7 mouse cellular contexts compared by ENCODE assay signal in the genomic region with DNA sequence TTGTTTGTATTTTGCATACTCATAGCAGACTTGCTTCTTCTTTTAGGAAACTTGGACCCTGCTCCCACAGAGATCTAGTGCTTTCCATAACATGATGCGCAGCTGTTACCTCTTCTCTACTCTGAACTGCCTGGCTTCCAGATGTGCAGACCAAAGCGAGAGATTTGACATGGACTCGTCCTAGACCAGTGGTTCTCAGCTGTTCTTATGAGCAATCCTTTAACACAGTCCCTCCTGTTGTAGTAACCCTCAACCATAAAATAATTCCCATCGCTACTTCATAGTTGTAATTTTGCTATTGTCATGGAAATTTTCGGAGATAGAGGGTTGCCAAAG.
A peak's percentile ranks its signal among the peaks of the same experiment; 100 is the strongest.
DNase-seq lines count a peak whose midpoint lies in the region; ATAC-seq and TF ChIP-seq lines count a peak whose summit lies in the region.

No protein-coding gene starts in this region.

- no peaks in the 10 kb centered on the region for H3K27me3 ChIP-seq in forebrain, embryonic 15.5 days
- no peaks in the 10 kb centered on the region for H3K27me3 ChIP-seq in limb, embryonic 13.5 days

- peak overlapping the region; percentile 51 for H3K4me3 ChIP-seq in lung, adult 2 months (replicated peaks; ENCODE audit: extremely low read depth, low read depth, low read length)
- peak overlapping the region; percentile 47 for H3K4me3 ChIP-seq in forebrain, embryonic 15.5 days
- H3K4me3 ChIP-seq in limb, embryonic 13.5 days: peak overlapping the region; percentile 53
- no peak overlapping the region for H3K4me3 ChIP-seq in olfactory bulb, adult 2 months (ENCODE audit: insufficient read depth, low read depth, low read length)

- H3K27ac ChIP-seq in forebrain, embryonic 15.5 days (replicated peaks): peak overlapping the region; percentile 82
- no peak overlapping the region for H3K27ac ChIP-seq in limb, embryonic 13.5 days
- H3K27ac ChIP-seq in olfactory bulb, adult 2 months (ENCODE audit: insufficient read depth, low read depth, low read length): peak overlapping the region; percentile 89

- H3K4me2 ChIP-seq in forebrain, embryonic 15.5 days (replicated peaks): peak overlapping the region; percentile 73
- H3K4me2 ChIP-seq in limb, embryonic 13.5 days (replicated peaks): peak overlapping the region; percentile 91

- no peak for TF ChIP-seq POLR2A in lung, adult 2 months (IDR thresholded peaks at IDR 0.05; ENCODE audit: borderline replicate concordance, extremely low read depth, low read depth, low read length)
- TF ChIP-seq POLR2A in olfactory bulb, adult 2 months (IDR thresholded peaks at IDR 0.05; ENCODE audit: insufficient read depth, low read depth, low read length): no peak

- no peak for TF ChIP-seq CTCF in lung, adult 2 months (IDR thresholded peaks at IDR 0.05; ENCODE audit: insufficient read depth, low read length)
- TF ChIP-seq CTCF in olfactory bulb, adult 2 months (IDR thresholded peaks at IDR 0.05; ENCODE audit: insufficient read depth, low read depth, low read length): no peak

- peaks cover 4% of the 10 kb centered on the region for H3K4me1 ChIP-seq in lung, adult 2 months (ENCODE audit: control insufficient read depth, insufficient read depth, low read length)
- peaks cover 21% of the 10 kb centered on the region for H3K4me1 ChIP-seq in forebrain, embryonic 15.5 days
- peaks cover 15% of the 10 kb centered on the region; the same call in 1 of the 2 replicates for H3K4me1 ChIP-seq in limb, embryonic 13.5 days
- H3K4me1 ChIP-seq in olfactory bulb, adult 2 months (ENCODE audit: control insufficient read depth, insufficient read depth, low read length): peaks cover 3% of the 10 kb centered on the region; the same call in 1 of the 2 replicates

- WGBS in lung, adult 2 months: 60% methylated on average over 5 of the region's 5 CpGs
- 54% methylated on average over 5 of the region's 5 CpGs for WGBS in forebrain, embryonic 15.5 days
- 41% methylated on average over 5 of the region's 5 CpGs for WGBS in limb, embryonic 13.5 days
- 52% methylated on average over 5 of the region's 5 CpGs for WGBS in olfactory bulb, adult 2 months

- H3K36me3 ChIP-seq in forebrain, embryonic 15.5 days: no peaks in the 10 kb centered on the region
- H3K36me3 ChIP-seq in limb, embryonic 13.5 days: no peaks in the 10 kb centered on the region

- DNase-seq in lung, adult 2 months: no peak
- DNase-seq in lung, postnatal 14 days: no peak
- DNase-seq in adrenal gland, adult 8-10 months: no peak
- no peak for DNase-seq in kidney, postnatal 10 days

- no peak for ATAC-seq in forebrain, embryonic 15.5 days (replicated peaks)
- no peak for ATAC-seq in limb, embryonic 13.5 days (ENCODE audit: low FRiP score, low read depth)

- H3K9me3 ChIP-seq in forebrain, embryonic 15.5 days: no peaks in the 10 kb centered on the region
- H3K9me3 ChIP-seq in limb, embryonic 13.5 days: no peaks in the 10 kb centered on the region

- no peak overlapping the region for H3K9ac ChIP-seq in forebrain, embryonic 15.5 days (replicated peaks)
- H3K9ac ChIP-seq in limb, embryonic 13.5 days: no peak overlapping the region
